Mouse (Mus musculus) Patski (cell line): ENCODE data around the gene Hcn3. TPM values are rescaled to one million over a fixed set of nuclear protein-coding genes. Genes with fewer than 3 reads are reported as not detected.

ENCODE experiments used
- ATAC-seq: fragments of 100-300 bp; one replicate; pipeline ENCODE4 v1.8.0; 2021
- CTCF ChIA-PET: fragments of 350-600 bp; sonication (Branson Sonifier 250); formaldehyde crosslinking; loops from one replicate; lab custom pipeline; 2022; ENCODE audit warnings: inconsistent platforms; lab: Charles Lee
- POLR2A ChIA-PET: fragments of 350-600 bp; sonication (Branson Sonifier 250); formaldehyde crosslinking; loops from one replicate; lab custom pipeline; 2022; ENCODE audit warnings: antibody characterized with exemption, inconsistent platforms; lab: Charles Lee
- DNase-seq: peaks from one replicate; pipeline ENCODE4 v3.0.0-alpha.2; 2011; ENCODE audit warnings: low read depth, low spot score
- H3K27me3 ChIP-seq: fragments of 371-371 bp; one replicate; pipeline ENCODE4 v1.5.1; 2021
- CTCF ChIP-seq: fragments of 100-300 bp; IDR thresholded peaks from one replicate; pipeline ENCODE4 v1.5.1; 2021
- in situ Hi-C: fragments of 300-500 bp; cut with MboI; formaldehyde crosslinking; loops from 3 replicates; pipeline ENCODE4 v1.11.1; 2018; ENCODE audit warnings: low pct_unique_long_range_greater_than_20kb, mixed read lengths
- polyA plus RNA-seq: library from polyadenylated mRNA; unstranded; gene quantifications from one replicate; pipeline ENCODE4 v1.2.3, GENCODE M21; 2021

The Hcn3 gene
- polyA plus RNA-seq, result 6.2 TPM

DNA sequence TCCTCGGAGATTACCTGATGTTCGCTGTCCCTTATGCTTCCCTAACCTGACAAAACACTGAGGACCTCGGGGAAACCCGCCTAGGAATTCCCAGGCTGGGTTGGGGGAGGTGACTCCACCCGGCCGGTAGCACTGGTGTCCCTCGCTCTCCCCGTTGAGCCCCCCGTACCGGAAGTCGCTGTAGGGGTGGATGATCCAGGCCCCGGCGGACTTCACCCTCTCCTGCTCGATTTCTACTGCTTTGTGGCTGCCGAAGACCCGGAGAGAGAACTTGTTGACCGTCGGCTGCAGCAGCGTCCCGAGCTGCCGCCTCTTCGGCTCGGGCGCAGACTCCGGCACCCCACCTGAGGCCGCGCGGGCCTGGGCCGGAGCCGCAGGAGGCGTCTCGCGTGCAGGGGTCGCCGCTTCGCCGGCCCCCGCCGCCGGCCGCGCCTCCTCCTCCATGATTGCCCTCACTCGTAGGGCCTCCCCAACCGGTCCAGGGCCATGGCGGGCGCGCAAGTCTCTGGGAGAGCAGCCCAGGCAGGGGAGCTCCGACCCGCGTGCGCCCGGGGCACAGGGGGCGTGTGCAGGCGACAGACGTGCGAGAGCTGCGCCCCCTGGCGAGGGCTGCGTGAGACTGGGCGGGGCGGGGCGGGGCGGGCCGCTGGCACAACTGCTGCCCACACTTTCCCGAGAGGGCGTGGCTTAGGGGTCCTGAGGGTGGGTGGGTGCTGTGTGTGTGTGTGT, at the start of gene Hcn3:
TSS of gene Hcn3 (minus strand) at position 581 of the 729 bp plus-strand sequence.
- POLR2A ChIA-PET, result interaction anchor here (0.6 to 1.5 kb wide), 5 partner anchors 18 to 70 kb away, joined by 3 to 6 read pairs (median 5); partner anchors contain the start of gene Scamp3
- CTCF ChIA-PET, result interaction anchor here (0.9 to 2.0 kb wide), 10 partner anchors 13 to 73 kb away, joined by 3 to 10 read pairs (median 4); partner anchors contain the start of genes Fam189b and Pklr
- DNase-seq (no peak), ATAC-seq (peak; percentile 15)
- no peaks in the 10 kb centered on the region for H3K27me3 ChIP-seq
- TF ChIP-seq CTCF, result no peak
- in situ Hi-C loops, result loop anchor here (5.0 kb wide), 2 partner anchors 37 to 67 kb away; partner anchors contain the start of gene Rusc1

DNA sequence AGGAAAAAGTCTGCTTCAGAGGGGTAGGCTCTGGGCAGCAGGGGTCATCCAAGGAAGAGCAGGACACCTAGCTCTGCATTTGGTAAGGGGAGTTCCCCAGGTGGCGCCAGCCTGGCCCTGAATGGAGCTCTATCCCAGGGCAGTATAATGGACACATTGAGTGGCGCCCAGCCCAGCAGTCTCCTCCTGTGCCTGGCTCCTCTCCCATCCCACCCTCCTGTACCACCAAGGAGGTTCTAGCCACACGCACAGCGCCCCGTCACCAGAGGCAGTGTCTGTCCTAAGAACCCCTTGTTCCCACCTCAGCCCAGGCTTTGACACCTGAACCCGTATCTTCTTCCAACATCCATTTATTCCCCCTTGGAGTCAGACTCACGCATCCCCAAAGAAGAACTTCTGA, 49.7 kb upstream of the Hcn3 start:
- TF ChIP-seq CTCF, result no peak
- in situ Hi-C loops, result loop anchor here (25.0 kb wide), 1 partner anchor 522 kb away; the partner anchor contains the start of gene Khdc4
- ATAC-seq (no peak), DNase-seq (no peak)
- ChIA-PET CTCF (interaction anchor here (0.8 kb wide), 1 partner anchor 118 kb away, joined by 3 read pairs; no protein-coding TSS in a partner anchor), POLR2A (interaction anchor here (0.8 kb wide), 1 partner anchor 106 kb away, joined by 4 read pairs; no protein-coding TSS in a partner anchor)
- no peaks in the 10 kb centered on the region for H3K27me3 ChIP-seq

DNA sequence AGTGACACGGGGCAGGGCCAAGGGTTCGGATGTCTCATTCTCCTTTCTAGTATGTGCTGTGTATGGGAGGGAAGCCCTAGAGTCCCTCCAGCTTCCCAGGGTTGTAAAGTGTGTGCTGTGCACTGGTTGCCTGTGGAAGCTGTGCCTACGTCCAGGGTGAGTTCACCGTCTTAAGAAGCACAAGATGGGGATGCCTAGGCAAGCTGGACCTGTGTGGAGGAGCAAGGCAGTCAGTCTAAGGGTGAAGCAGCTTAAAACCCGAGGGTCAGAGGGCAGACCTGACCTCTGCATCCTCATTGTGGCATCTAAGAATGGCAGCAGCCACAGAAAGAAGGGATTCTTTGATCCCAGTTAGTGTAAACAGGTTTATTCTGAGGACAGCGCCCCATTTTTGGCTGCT, 48.7 kb upstream of the Hcn3 start:
- H3K27me3 ChIP-seq, result no peaks in the 10 kb centered on the region
- ATAC-seq (no peak), DNase-seq (no peak)
- TF ChIP-seq CTCF, result no peak
- in situ Hi-C loops, result loop anchor here (25.0 kb wide), 1 partner anchor 521 kb away; the partner anchor contains the start of gene Khdc4
- ChIA-PET CTCF (no interaction called here), POLR2A (no interaction called here)

DNA sequence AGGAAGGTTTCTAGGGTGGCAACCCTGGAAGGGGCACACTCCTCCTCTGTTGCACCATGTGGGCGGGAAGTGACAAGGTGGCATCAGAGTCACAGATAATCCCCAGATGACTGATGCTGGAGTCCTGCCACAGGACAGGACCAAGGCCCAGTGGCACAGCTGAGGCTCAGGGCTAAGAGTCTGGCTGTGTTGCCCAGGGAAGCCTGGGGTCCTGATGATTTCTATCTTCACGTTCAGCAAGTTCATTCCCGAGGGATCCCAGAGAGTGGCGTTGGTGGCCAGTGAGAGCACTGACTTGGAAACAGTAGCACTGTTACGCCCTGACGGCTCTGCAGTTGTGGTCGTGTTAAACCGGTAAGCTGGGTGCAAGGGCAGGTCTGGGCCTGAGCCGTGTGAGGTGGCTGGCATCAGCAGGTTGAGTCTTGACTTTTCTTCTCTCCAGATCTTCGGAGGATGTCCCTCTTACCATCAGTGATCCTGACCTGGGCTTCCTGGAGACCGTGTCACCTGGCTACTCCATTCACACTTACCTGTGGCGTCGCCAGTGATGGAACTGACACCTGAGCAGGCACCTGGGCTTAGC, 48.2 kb upstream of the Hcn3 start:
- POLR2A ChIA-PET, result no interaction called here
- no peak for ATAC-seq
- in situ Hi-C loops, result loop anchor here (25.0 kb wide), 1 partner anchor 521 kb away; the partner anchor contains the start of gene Khdc4
- DNase-seq, result no peak
- CTCF ChIA-PET, result no interaction called here
- no peaks in the 10 kb centered on the region for H3K27me3 ChIP-seq
- TF ChIP-seq CTCF, result no peak

DNA sequence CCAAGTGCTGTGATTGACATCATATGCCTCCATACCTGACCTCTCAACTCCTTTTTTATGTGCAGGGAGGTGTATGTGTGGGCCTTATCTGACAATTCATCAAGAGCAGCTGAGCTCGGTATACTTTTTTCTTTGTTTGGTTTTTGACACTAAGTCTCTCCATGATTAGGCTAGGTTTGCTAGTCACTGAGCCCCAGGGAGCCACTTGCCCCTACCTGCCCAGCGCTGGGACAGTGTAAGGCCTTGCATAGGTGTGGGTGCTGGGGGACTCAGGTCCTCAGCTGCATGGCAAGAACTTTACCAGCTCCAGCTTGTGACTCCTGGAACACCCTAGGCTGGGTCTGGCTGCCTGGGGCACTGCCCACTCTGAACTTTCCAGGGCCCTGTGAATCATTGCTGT, 46.7 kb upstream of the Hcn3 start:
- ATAC-seq (no peak), DNase-seq (no peak)

GRCm38 (mm10) chr3:89206079-89206478, 46.1 kb upstream of the Hcn3 start:
- in situ Hi-C loops, result loop anchor here (25.0 kb wide), 1 partner anchor 519 kb away; the partner anchor contains the start of gene Khdc4
- TF ChIP-seq CTCF, result no peak

More for the DNA sequence above, 46.7 kb upstream of the Hcn3 start:
- H3K27me3 ChIP-seq, result no peaks in the 10 kb centered on the region
- in situ Hi-C loops, result loop anchor here (25.0 kb wide), 1 partner anchor 519 kb away; the partner anchor contains the start of gene Khdc4
- TF ChIP-seq CTCF, result no peak
- POLR2A ChIA-PET, result no interaction called here
- CTCF ChIA-PET, result interaction anchor here (0.8 kb wide), 1 partner anchor 9 kb away, joined by 3 read pairs; no protein-coding TSS in a partner anchor

DNA sequence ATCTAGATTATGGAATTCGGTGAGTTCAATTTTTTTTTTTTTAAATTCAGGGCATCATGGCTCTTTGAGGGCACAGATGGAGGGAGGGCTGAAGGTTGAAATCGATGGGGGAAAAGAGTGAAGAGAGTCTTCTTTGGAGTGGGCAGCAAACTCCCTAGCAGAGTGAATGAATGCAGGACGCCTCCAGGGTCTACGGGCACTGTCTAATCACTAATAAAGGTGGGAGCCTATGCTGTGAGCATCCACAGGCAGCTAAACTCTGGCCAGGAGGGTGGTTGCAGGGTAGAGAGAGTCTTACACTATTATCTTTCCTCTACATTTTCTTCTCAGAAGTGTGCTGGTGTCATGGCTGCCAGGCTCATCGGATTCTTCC, 43.1 kb upstream of the Hcn3 start:
- peak; percentile 12 for ATAC-seq
- in situ Hi-C loops, result loop anchor here (25.0 kb wide), 1 partner anchor 516 kb away; the partner anchor contains the start of gene Khdc4
- POLR2A ChIA-PET, result interaction anchor here (1.1 to 1.4 kb wide), 2 partner anchors 8 to 10 kb away, joined by 3 to 5 read pairs; no protein-coding TSS in a partner anchor
- H3K27me3 ChIP-seq, result no peaks in the 10 kb centered on the region
- DNase-seq, result no peak
- no peak for TF ChIP-seq CTCF
- CTCF ChIA-PET, result interaction anchor here (0.9 to 1.9 kb wide), 3 partner anchors 8 to 42 kb away, joined by 3 to 6 read pairs (median 4); partner anchors contain the start of gene Thbs3

More at GRCm38 (mm10) chr3:89206079-89206478, 46.1 kb upstream of the Hcn3 start:
- H3K27me3 ChIP-seq, result no peaks in the 10 kb centered on the region
- ChIA-PET POLR2A (interaction anchor here (0.6 kb wide), 1 partner anchor 146 kb away, joined by 7 read pairs; no protein-coding TSS in a partner anchor), CTCF (no interaction called here)
- ATAC-seq (no peak), DNase-seq (no peak)

GRCm38 (mm10) chr3:89202253-89203141, 42.5 kb upstream of the Hcn3 start, which contains the start of gene Gba:
Gene Gba, plus strand, starts transcription at chr3:89202928.
- no peak for TF ChIP-seq CTCF
- in situ Hi-C loops, result loop anchor here (25.0 kb wide), 1 partner anchor 515 kb away; the partner anchor contains the start of gene Khdc4
- DNase-seq (peak; percentile 77), ATAC-seq (peak; percentile 67)
- no peaks in the 10 kb centered on the region for H3K27me3 ChIP-seq
- CTCF ChIA-PET, result interaction anchor here (0.9 to 1.9 kb wide), 3 partner anchors 9 to 43 kb away, joined by 3 to 6 read pairs (median 4); partner anchors contain the start of gene Thbs3
- POLR2A ChIA-PET, result interaction anchor here (0.7 to 1.4 kb wide), 4 partner anchors 9 to 24 kb away, joined by 3 to 5 read pairs (median 4); no protein-coding TSS in a partner anchor

DNA sequence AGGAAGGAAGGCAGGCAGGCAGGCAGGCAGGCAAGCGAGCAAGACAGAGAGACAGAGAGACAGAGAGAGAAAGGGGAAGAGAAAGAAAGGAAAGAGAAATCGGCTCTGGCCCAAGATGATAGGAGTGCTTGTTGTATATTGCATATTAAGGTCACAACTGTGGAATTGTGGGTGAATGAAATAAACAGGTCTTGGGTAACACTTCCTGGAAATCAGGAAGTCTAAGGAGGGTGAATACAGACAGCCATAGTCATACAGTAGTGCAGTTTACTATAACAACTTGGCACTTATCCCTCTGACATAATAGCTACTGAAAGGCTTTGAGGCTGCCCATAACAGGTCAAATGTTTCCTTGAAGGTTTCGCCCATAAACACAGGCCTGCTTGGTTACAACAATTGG, 39.8 kb upstream of the Hcn3 start:
- CTCF ChIA-PET, result no interaction called here
- TF ChIP-seq CTCF, result no peak

More for the DNA sequence above, 39.8 kb upstream of the Hcn3 start:
- H3K27me3 ChIP-seq, result no peaks in the 10 kb centered on the region
- ATAC-seq (no peak), DNase-seq (no peak)
- in situ Hi-C loops, result loop anchor here (10.0 to 25.0 kb wide), 2 partner anchors 255 to 513 kb away; partner anchors contain the start of gene Khdc4
- POLR2A ChIA-PET, result no interaction called here
